Mouse (Mus musculus) spleen, postnatal 10 days (tissue): ENCODE measurements around the gene Fam129a.
"Not testable (repeated sequence)": the region's sequence is repeated elsewhere in the genome, so short reads cannot be mapped to it uniquely, and the experiment has no call there.

Experiments
- DNase-seq, 2 experiments: peaks; one replicate each; pipeline ENCODE4 v3.0.0; 2021 to 2022; ENCODE audit warnings: low spot score in 2 of 2

Fam129a gene

GRCm38 (mm10) chr1:151584182-151584471 lies 13.1 kb downstream of the Fam129a start:
- DNase-seq = no peak

DNA sequence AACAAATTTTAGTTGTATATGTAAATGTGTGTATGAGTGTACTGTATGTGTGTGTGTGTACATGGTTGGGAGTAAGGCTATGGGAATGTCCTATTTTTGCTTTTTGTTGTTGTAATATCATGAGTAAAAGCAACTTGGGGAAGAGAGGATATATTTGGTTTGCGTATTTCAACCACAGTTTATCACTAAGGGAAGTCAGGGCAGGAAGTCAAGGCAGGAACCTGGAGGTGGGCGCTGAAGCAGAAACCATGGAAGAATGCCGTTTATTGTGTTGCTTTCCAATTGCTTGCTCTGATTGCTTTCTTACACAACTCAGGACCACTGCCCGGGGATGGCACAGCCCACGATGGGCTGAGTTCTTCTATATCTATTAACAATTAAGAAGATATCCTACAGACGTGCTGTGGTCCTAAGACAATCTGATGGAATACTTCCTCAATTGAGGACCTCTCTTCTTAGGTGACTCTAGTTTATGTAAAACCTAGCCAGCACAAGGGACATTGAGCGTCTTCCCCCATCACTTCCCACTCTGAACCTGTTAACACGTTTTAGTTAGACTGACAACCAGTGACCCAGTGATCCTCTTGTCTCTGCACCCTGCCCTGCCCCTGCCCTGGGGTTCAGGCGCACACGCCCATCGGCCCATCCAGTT lies 13.7 kb downstream of the Fam129a start:
- no peak for DNase-seq

- DNase-seq = no peak
Measured at GRCm38 (mm10) chr1:151585647-151586046, 14.7 kb downstream of the Fam129a start.

- DNase-seq = no peak
Measured at GRCm38 (mm10) chr1:151592085-151593017, 21.4 kb downstream of the Fam129a start.

GRCm38 (mm10) chr1:151594906-151595305 lies 23.9 kb downstream of the Fam129a start:
- DNase-seq = no peak

GRCm38 (mm10) chr1:151595600-151596299 lies 24.8 kb downstream of the Fam129a start:
- no peak for DNase-seq

DNA sequence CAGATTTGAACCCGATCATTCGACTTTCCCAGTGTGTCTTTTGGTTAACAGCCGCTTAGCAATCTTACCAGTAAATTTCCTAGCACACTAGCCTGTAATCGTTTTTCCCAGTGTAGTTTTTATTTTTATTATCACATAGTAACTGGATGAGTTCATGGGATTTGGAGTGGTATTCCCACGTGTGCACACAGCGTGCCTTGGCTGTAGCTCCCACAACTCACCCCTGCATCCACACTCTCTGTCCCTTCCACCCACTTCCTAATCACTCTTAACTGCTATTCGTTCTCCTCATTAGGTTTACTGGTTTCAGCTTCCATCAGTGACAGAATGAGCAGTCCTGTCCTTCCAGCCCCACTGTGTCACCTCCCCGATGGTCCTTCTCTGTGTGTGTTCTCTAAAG lies 25.6 kb downstream of the Fam129a start:
- no peak for DNase-seq

DNA sequence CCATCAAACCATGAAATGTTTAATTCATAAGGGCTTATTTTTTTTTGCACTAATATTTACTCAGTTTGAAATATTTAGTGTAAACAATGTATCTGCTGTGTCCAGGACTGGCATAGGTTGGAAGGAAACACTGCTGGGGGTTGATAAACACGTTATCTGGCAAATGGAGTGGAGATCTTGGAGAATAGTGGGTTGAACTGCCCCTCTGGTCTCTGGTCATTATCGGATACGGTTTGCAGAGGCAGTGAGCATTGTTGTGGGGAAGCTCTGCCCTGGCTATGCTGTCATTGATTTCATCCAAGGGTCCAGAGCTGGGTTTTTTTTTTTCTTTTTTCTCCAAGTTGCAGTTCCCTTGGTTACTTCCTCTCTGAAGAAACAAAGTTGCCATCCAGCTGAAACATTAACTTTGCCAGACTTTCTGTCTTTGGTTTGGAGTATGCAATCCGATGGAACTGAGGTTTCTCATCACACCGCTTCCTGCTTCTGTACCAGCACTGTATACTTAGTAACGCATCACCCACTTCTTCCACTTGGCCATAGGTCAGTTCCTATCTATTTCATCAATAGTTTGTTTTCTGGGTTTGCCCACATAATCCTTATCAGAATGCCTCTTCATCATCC lies 26.8 kb downstream of the Fam129a start:
- DNase-seq = no peak

DNA sequence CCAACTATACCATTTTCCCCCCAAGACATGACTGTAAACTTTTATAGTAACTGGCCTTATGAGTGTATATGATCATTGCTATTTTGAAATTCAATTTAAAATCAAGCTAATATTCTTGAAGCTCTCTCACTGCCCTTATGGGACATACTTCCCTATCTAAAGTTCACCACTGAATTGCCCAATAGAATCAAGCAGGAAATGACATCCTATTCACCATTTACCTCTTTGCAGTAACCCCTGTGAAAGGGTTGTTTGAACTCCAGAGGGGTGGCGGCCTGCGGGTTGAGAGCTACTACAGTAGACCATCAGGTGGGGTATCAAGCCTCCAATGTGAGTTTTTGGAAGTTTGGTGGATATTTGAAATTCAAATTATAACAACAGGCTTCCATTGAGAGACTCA lies 27.9 kb downstream of the Fam129a start:
- no peak for DNase-seq

- DNase-seq = no peak
Measured at GRCm38 (mm10) chr1:151604328-151604727, 33.3 kb downstream of the Fam129a start.

DNA sequence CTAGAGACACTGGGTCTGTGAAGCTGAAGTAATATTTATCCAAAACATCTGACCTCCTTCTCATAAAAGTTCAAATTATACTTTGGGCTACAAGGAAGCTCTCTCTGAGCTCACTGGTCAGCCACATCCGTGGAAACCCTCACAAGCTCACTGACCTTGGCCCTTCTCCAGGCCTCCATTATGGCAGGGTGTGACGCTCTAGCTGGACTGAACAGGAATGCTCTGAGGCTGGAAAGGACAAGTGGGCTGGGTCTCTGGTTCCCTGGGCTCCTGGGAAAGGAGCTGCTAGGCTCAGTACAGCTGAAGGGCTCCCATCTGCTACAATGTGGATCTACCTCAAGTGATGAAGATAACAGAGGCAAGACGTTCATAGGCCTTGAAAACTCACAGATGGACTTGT lies 37.0 kb downstream of the Fam129a start:
- not testable (repeated sequence) for DNase-seq

DNA sequence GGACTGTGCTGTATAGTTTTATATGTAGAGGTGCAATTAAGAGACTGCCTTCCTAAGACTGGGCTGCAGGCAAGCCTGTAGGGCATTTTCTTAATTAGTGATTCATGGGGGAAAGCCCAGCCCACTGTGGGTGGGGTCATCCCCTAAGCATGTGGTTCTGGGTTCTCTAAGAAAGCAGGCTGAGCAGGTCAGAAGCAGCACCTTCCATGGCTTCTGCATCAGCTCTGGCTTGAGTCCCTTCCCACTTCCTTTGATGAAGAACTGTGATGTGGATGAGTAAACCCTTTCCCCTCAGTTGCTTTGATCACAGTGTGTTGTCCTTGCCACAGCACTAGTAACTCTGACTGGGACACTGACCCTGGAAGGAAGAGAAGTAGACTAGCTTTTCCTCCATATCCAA lies 39.6 kb downstream of the Fam129a start:
- no peak for DNase-seq

DNA sequence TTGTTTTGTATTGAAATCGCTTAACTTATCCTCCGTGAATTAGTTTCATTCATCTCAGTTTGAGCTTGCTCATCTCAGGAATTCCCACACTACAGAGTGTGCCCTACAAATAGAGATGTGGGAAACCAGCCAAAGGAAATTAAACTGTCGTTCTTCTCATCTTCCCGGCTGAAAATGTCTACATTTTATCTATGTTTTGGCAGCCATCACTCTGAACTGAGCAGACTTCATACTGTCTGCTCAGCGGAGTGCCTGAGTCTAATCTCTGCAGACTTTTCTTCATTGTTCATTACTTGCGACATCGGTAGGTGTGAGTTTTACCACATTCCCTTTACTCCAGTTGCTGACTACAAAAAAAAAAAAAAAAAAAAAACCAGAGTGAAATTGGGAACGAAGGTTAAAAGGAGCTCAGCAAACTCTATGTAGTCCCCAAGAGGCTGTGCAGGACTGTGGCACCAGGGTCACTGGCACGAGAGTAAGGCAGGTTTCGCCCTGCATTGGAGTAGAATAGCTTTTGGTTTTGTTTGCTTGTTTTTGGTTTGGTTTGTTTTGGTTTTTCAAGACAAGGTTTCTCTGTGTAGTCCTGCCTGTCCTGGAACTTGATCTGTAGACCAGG lies 43.4 kb downstream of the Fam129a start:
- DNase-seq = no peak

DNA sequence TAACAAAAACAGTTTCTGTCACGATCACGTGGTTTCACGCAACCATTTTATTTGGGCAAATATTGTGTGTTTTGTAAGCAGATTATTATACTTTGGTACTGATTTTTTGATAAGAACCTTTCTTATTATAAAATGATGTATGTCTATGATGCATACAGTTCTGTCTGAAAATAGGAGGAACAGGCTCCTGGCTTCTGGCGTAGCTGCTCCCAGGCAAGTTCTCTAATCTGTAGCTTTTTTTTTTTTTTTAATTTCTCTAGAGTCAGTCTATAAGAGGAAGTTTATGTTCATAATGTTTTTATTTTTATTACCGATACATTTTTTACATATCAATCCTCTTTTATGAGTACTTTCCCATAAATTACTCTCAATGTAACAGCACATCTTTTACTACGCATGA lies 44.6 kb downstream of the Fam129a start:
- no peak for DNase-seq

GRCm38 (mm10) chr1:151616555-151617205 lies 45.7 kb downstream of the Fam129a start:
- DNase-seq = peak; percentile 33 to 54

DNA sequence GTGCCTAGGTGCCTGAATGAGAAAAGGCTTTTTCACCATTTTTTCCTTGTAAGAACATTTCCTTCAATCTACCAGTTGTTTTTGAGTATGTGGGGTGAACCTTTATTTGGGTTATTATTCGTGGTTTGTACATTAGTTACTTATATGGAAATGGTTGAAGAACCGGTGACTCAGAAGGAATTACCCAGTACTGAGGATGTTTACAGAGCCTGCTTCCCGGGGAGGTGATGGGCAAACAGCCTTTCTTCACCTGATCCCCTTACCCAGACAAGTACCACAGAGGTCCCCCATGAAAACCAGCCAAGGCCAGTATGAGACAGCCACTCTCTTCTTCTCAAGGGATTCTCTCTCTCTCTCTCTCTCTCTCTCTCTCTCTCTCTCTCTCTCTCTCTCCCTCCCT lies 47.3 kb downstream of the Fam129a start:
- DNase-seq = no peak

- no peak for DNase-seq
Measured at GRCm38 (mm10) chr1:151619281-151619711, 48.3 kb downstream of the Fam129a start.

DNA sequence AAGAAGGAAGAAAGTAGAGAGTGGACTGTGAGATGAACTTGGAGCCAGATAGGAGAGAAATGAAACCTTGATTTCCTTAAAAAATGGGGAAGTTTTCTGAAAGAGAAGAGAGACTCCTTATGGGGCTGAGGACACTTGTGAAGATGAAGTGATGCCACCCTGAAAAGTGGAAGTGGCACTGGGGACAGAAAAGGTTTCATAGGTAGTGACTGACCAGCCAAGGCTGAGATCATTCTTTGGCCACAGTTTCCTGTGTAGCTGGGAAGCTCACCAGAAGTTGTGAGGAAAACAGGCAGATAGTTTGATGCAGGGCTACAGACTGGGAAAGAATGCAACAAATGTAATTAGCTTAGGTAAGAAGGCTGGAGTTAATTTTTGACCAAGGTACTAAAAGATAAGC lies 49.7 kb downstream of the Fam129a start:
- DNase-seq = no peak

DNA sequence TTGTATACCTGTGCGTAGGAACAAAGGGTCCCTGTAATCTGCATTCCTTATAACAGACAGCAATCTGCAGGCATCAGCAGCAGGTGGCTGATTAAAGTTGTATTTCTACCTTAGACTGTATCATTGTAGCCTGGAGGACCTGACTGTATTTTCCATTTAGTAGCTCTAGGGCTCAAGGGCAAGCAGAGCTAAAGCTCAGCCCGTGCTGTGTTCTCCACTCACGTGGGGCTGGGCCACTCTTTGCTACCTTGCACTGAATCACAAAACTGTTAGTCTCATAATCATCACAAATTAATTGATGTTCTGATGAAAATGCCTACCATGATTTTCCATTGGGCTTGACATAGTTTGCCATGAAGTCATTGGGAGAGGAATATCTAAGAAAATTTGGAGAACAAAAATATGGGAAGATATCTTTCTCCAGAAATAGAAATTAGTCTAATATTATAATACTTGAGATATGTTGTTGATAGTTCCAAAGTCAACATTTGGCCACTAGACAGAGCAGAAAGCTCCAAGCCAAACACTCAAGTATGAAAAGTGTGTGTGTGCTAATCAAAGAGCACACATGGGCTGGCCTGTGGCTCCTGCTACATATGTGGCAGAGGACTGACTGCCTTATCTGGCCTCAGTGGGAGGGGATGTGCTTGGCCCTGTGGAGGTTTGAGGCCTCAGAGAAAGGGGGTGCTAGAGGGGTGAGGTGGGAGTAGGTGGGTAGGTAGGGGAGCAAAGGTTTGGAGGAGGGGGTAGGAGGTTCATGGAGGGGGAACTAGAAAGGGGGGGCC lies 53.6 kb downstream of the Fam129a start:
- DNase-seq = no peak

- no peak for DNase-seq
Measured at GRCm38 (mm10) chr1:151625260-151625659, 54.3 kb downstream of the Fam129a start.
